Mouse (Mus musculus) adrenal gland, adult 18-20 months (tissue): ENCODE results near the gene Clpx. TPM values are rescaled to one million over a fixed set of nuclear protein-coding genes. Genes with fewer than 3 reads are reported as not detected.
"Not testable (repeated sequence)": the region's sequence is repeated elsewhere in the genome, so short reads cannot be mapped to it uniquely, and the experiment has no call there.

ENCODE experiments used
- DNase-seq, 2 experiments: peaks; one replicate each; pipeline ENCODE4 v3.0.0; 2021 to 2022; ENCODE audit warnings: low spot score in 2 of 2
- total RNA-seq, 2 experiments: library from RNA; stranded (reverse); gene quantifications; 1 replicate in 1 of 2; 2 replicates in 1 of 2; pipeline ENCODE4 v1.2.3; 2021

Clpx gene
- total RNA-seq, 2 experiments from 2014 or later, result 66.7 to 75.1 TPM

GRCm38 (mm10) chr9:65345439-65345838, 51.4 kb downstream of the Clpx start:
- DNase-seq, result not testable (repeated sequence)

DNA sequence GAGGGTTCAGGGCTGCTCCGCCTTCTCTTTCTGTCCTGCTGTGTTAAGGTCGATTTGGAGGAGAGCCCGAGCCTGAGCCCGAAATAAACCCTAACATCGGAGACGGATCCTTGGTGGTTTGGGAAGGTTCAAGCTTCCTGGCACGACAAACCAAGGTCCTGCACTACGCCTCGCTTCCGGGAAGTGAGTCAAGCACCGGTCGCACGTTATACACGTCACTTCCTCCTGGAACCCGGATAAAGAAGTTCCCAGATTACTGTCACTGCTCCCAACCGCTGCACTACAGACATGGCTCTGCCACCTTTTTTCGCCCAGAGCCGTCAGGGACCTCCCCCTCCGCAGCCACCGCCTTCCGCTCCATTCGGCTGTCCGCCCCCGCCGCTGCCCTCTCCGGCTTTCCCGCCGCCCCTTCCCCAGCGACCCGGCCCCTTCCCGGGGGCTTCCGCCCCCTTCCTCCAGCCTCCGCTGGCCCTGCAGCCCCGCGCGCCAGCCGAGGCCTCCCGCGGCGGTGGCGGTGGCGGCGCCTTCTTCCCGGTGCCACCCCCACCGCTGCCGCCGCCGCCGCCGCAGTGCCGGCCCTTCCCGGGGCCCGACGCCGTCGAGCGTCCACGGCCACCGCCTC, 51.9 kb downstream of the Clpx start, which contains the start of gene Pdcd7:
Gene Pdcd7, plus strand, starts transcription at position 251 of the 622 bp plus-strand sequence.
- DNase-seq, result peak; percentile 92 to 93

DNA sequence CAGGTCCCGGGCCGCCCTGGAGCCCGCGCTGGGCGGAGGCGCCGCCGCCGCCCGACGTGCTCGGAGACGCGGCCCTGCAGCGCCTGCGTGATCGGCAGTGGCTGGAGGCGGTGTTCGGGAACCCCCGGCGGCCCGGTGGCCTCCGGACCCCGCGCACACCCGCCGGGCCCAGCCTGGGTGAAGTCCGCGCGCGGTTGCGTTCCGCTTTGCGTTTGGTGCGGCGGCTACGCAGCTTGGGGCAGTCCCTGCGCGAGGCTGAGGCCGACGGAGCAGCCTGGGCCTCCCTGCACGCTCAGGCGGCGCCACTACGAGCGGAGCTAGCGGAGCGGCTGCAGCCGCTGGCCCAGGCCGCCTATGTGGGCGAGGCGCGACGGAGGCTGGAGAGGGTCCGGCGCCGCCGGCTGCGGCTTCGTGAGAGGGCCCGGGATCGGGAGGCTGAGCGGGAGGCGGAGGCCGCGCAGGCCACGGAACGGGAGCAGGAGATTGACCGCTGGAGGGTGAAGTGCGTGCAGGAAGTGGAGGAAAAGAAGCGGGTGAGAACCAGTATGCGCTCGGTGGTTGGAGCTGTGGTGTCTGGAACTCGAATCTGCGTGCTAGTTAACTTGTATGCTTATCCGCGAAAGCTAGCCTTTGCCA, 52.5 kb downstream of the Clpx start:
- DNase-seq, result peak; percentile 49 to 50

DNA sequence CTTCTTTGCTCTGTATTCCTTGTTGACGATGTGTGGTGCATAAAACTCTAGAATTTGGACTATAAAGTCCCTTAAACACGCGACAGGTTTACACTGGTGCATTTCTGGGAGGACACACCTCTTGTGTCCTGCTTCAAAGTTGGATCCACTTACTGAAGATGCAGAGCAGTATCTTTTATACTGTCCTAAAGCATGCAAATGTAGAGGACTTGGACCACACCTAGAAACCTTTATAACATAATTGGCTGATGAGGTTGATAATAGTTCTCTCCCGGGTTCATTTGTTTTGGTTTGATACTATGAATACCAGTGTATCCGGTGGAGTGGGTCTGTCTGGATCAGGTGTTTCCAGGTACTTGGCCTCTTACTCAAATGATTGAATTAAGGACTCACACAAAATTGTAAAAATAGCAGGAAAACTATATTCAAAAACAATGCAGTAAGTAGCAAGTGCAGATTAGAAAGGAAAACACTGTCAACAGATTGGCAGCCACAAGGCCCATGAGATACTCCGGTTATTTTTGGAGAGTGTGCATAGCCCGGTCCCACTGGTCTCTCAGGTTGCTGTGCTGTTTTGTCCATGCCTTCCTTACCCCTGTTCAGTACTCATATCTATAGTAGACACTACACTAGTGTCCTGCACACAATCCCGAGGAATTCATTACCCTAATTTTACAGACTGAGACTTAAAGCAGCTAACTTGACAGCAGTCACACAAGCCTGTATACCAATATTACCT, 53.2 kb downstream of the Clpx start:
- DNase-seq, result no peak

- DNase-seq, result no peak
Observed at GRCm38 (mm10) chr9:65353251-65353650, 59.2 kb downstream of the Clpx start.

GRCm38 (mm10) chr9:65356561-65356960, 62.5 kb downstream of the Clpx start:
- DNase-seq, result no peak

DNA sequence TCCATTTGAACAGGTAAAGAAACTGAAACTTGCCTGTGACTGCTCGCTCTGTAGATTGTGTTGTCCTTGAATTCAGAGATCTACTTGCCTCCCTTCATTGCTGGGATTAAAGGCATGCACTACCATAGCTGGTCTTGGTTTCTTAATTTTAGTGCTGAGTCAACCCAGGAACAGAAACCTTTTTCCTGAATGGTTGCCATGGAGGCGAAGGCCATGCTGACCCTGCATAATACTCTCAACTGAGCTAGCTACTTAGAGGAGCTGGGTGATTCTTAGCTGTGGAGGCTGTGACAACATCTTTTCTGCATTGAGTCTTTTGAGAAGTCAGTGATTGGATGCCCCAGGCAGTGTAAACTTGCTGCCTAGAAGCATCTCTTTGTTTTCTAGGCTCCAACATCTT, 62.9 kb downstream of the Clpx start:
- peak in 1 of 2 experiments; percentile 27 for DNase-seq

GRCm38 (mm10) chr9:65358956-65359480, 65.0 kb downstream of the Clpx start:
- no peak for DNase-seq

- no peak for DNase-seq
Observed at GRCm38 (mm10) chr9:65360641-65361448, 66.8 kb downstream of the Clpx start, which contains the start of gene Ubap1l. TSS of gene Ubap1l (plus strand) at chr9:65361041.

GRCm38 (mm10) chr9:65363684-65364083, 69.6 kb downstream of the Clpx start:
- DNase-seq, result no peak

DNA sequence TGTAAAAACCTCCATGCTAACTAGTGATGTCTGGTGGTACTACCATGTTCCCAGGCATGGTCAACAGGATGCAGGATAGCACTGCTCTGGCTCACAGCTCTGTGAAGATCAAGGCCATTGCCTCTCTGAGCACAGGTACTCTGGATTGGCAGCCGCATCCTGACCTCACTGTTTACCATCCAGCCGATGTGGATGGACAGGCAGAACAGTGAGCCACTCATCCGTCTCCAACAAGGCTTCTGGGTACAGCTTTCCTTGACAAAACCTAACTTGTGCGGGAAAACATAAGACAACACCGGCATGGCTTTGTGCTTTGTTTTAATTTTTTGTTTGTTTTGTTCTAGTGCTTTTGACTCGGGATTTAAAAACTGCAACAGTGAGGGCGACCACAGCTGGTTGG, 71.7 kb downstream of the Clpx start:
- DNase-seq, result no peak

- no peak for DNase-seq
Observed at GRCm38 (mm10) chr9:65371756-65372155, 77.7 kb downstream of the Clpx start.

GRCm38 (mm10) chr9:65372449-65372848, 78.4 kb downstream of the Clpx start:
- no peak for DNase-seq

DNA sequence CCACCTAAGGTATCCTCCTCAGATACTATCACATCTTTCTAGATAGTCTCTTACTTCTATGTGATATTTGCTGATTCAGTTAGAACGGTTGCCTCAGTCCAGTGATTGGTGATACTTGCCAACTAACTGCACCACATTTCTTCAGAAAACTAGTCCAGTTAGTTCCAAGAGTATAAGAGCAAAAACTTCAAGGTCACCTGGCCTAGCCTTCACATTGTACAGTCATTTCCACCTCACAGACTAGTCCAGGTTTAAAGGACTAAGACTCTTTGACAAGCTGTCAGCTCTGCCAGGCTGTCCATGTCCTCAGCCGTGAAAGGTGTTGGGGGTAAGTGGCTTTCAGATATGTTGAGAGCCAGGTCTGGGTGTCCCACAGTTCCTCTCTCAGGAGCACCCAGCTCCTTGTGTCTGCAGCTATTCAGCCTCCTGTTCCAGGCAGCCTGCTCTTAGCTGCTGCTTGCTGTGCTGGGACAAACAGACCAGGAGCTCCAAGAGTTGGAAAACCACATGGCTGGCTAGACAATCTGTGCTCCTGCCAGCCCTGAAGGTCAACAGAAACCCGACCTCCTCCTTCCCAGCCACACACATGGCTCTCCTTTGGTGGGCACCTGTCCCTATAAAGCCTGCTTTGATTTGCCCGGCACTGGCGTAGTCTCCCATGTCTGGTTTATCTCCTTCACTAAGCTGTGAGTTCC, 80.6 kb downstream of the Clpx start:
- no peak for DNase-seq

DNA sequence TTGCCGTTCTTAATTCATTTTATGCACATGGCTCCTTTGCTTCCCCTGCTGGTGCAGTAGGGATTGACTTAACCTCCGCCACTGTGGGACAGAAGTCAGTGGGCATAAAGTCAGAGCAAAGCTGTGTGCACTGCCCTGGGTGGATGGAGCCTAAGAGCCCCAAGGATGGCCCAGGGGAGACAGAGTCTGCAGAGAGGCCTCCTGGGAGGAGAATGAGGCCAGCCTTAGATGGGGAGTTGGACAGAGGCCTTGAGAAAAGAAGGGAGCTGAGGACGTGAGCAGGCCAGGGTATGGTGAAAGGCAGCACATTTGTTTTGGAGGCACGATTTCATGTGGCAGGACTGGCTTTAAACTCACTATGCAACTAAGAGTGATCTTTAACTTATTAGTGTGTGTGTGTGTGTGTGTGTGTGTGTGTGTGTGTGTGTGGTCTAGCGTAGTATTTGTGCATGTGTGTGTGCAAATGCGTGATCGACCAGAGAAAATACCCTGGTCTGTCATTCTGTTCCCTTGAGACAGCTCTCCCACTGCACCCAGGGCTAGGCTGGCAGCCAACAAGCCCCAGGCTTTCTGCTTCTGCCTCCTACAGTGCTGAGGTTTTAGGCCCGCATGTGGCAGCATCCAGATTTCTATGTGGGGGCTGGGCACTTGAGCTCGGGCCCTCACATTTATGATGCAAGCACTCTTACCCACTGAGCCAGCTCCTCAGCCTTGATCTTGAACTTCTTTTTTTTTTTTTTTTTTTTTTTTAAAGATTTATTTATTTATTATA, 81.3 kb downstream of the Clpx start:
- no peak for DNase-seq
